Comparison of ENCODE assay signal across 16 mouse cellular contexts in genomic region chr1:180359311-180359710, GRCm38 (mm10). TPM values are rescaled to one million over a fixed set of nuclear protein-coding genes. Genes with fewer than 3 reads are reported as not detected.
A peak's percentile ranks its signal among the peaks of the same experiment; 100 is the strongest.
DNase-seq lines count a peak whose midpoint lies in the region; ATAC-seq and TF ChIP-seq lines count a peak whose summit lies in the region.
"Had no signal": no experiment of that assay in that cellular context is flagged by ENCODE, and none has a peak within 500 bp of the region (broad histone marks: within the 10 kb centered on the region; RNA-seq: fewer than 3 reads in every experiment).

No protein-coding gene starts in this region.

- ATAC-seq in hindbrain, postnatal 0 days, result peak; percentile 8; the same call in 1 of the 2 replicates
- ATAC-seq in hindbrain, embryonic 13.5 days (ENCODE audit: low FRiP score), result no peak
- ATAC-seq in midbrain, embryonic 16.5 days, result no peak

- TF ChIP-seq RAD21 in CH12.LX (IDR thresholded peaks at IDR 0.05; ENCODE audit: low read depth, low read length), result no peak

- 70% methylated on average over 5 of the region's 5 CpGs for WGBS in hindbrain, postnatal 0 days
- WGBS in hindbrain, embryonic 13.5 days, result 85% methylated on average over 5 of the region's 5 CpGs
- WGBS in midbrain, embryonic 16.5 days, result 89% methylated on average over 5 of the region's 5 CpGs

- H3K36me3 ChIP-seq in hindbrain, postnatal 0 days (ENCODE audit: insufficient read depth, low read length), result no peaks in the 10 kb centered on the region
- H3K36me3 ChIP-seq in hindbrain, embryonic 13.5 days, result no peaks in the 10 kb centered on the region
- peaks cover 3 to 48% of the 10 kb centered on the region in 2 experiments for H3K36me3 ChIP-seq in CH12.LX (replicated peaks in 1 of 2; ENCODE audit: control insufficient read depth in 1 of 2, insufficient read depth in 1 of 2, low read length in 1 of 2)
- H3K36me3 ChIP-seq in midbrain, embryonic 16.5 days (ENCODE audit: control insufficient read depth, insufficient read depth, low read length), result no peaks in the 10 kb centered on the region
- H3K36me3 ChIP-seq: embryonic facial prominence, embryonic 12.5 days; hindbrain, embryonic 12.5 days had no signal

- H3K4me3 ChIP-seq in hindbrain, postnatal 0 days (ENCODE audit: low read length), result no peak overlapping the region
- no peak overlapping the region for H3K4me3 ChIP-seq in hindbrain, embryonic 13.5 days
- H3K4me3 ChIP-seq in CH12.LX (replicated peaks in 1 of 3; ENCODE audit: low read depth in 2 of 3, low read length in 2 of 3, poor library complexity in 1 of 3), result no peak overlapping the region
- no peak overlapping the region for H3K4me3 ChIP-seq in midbrain, embryonic 16.5 days (ENCODE audit: low read depth, low read length)
- H3K4me3 ChIP-seq: embryonic facial prominence, embryonic 12.5 days; hindbrain, embryonic 12.5 days had no signal

- 0 out of 2 replicates have a peak, but pooled peaks cover 2% of the 10 kb centered on the region for H3K79me2 ChIP-seq in CH12.LX (replicated peaks; ENCODE audit: control insufficient read depth, extremely low read depth, insufficient read depth, poor library complexity, severe bottlenecking)

- dilution Hi-C loops in CH12.LX (cut with MboI; ENCODE audit: extremely low pct_ligation_motif_present, extremely low pct_unique_long_range_greater_than_20kb, low sequenced_read_pairs), result no loop called here

- in situ Hi-C loops in CH12.LX (cut with MboI; ENCODE audit: low pct_ligation_motif_present, low pct_unique_long_range_greater_than_20kb, low sequenced_read_pairs), result no loop called here

- H3K4me1 ChIP-seq in hindbrain, postnatal 0 days (ENCODE audit: insufficient read depth, low read length), result peaks cover 13% of the 10 kb centered on the region; the same call in 1 of the 2 replicates
- peaks cover 21% of the 10 kb centered on the region for H3K4me1 ChIP-seq in hindbrain, embryonic 13.5 days (replicated peaks)
- peaks cover 48 to 78% of the 10 kb centered on the region in 2 experiments for H3K4me1 ChIP-seq in CH12.LX (ENCODE audit: control insufficient read depth in 1 of 2, insufficient read depth in 2 of 2)
- peaks cover 7% of the 10 kb centered on the region for H3K4me1 ChIP-seq in midbrain, embryonic 16.5 days (ENCODE audit: control insufficient read depth, insufficient read depth, low read length)

- DNase-seq in hindbrain, postnatal 0 days (ENCODE audit: low spot score), result no peak
- DNase-seq in CH12.LX (ENCODE audit: extremely low read depth), result peak; percentile 51
- peak; percentile 84 for DNase-seq in induced T-regulatory cell, adult 2 months (ENCODE audit: low read depth)
- DNase-seq in thymus, postnatal 10 days (ENCODE audit: low spot score in 2 of 2), result peak; percentile 61 to 63
- no peak for DNase-seq in kidney, postnatal 4 days
- DNase-seq in retina, embryonic 14.5 days (ENCODE audit: low spot score), result no peak
- DNase-seq: cerebellum, adult 11 months; kidney, adult 11 months; kidney, postnatal 10 days; layer of hippocampus, adult 9-11 months; liver; lung, adult 18-20 months had no signal

- H3K27me3 ChIP-seq in hindbrain, postnatal 0 days (ENCODE audit: insufficient read depth, low read length), result no peaks in the 10 kb centered on the region
- no peaks in the 10 kb centered on the region for H3K27me3 ChIP-seq in hindbrain, embryonic 13.5 days
- H3K27me3 ChIP-seq in CH12.LX (replicated peaks), result no peaks in the 10 kb centered on the region
- H3K27me3 ChIP-seq in midbrain, embryonic 16.5 days (ENCODE audit: control insufficient read depth, insufficient read depth, low read depth, low read length), result no peaks in the 10 kb centered on the region
- H3K27me3 ChIP-seq: embryonic facial prominence, embryonic 12.5 days; hindbrain, embryonic 12.5 days had no signal

- TF ChIP-seq CTCF in hindbrain, postnatal 0 days (IDR thresholded peaks at IDR 0.05; ENCODE audit: low read depth), result no peak
- no peak for TF ChIP-seq CTCF in CH12.LX (conservative IDR thresholded peaks at IDR 0.05 in 1 of 2, IDR thresholded peaks at IDR 0.05 in 1 of 2; ENCODE audit: low read depth in 2 of 2, low read length in 2 of 2)

- no peak for TF ChIP-seq POLR2A in CH12.LX (IDR thresholded peaks at IDR 0.05; ENCODE audit: low read depth, low read length)

- no peak overlapping the region for H3K4me2 ChIP-seq in hindbrain, postnatal 0 days (ENCODE audit: low read depth, low read length)
- H3K4me2 ChIP-seq in hindbrain, embryonic 13.5 days, result no peak overlapping the region
- H3K4me2 ChIP-seq in CH12.LX (ENCODE audit: insufficient read depth, low read depth, poor library complexity, severe bottlenecking), result no peak overlapping the region
- no peak overlapping the region for H3K4me2 ChIP-seq in midbrain, embryonic 16.5 days (ENCODE audit: low read length)
- H3K4me2 ChIP-seq: embryonic facial prominence, embryonic 12.5 days; hindbrain, embryonic 12.5 days had no signal

- TF ChIP-seq EP300 in CH12.LX (IDR thresholded peaks at IDR 0.05; ENCODE audit: low read length), result no peak

- peak overlapping the region; percentile 26; the same call in 1 of the 2 replicates for H3K27ac ChIP-seq in hindbrain, postnatal 0 days
- H3K27ac ChIP-seq in hindbrain, embryonic 13.5 days, result no peak overlapping the region
- H3K27ac ChIP-seq in CH12.LX (ENCODE audit: insufficient read depth, low read depth), result no peak overlapping the region
- no peak overlapping the region for H3K27ac ChIP-seq in midbrain, embryonic 16.5 days (ENCODE audit: low read length)
- H3K27ac ChIP-seq: embryonic facial prominence, embryonic 12.5 days; hindbrain, embryonic 12.5 days had no signal

- H3K9ac ChIP-seq in hindbrain, postnatal 0 days (replicated peaks; ENCODE audit: low read length), result no peak overlapping the region
- H3K9ac ChIP-seq in hindbrain, embryonic 13.5 days, result no peak overlapping the region
- H3K9ac ChIP-seq in CH12.LX (ENCODE audit: insufficient read depth, low read depth), result no peak overlapping the region
- H3K9ac ChIP-seq in midbrain, embryonic 16.5 days (ENCODE audit: low read depth, low read length), result no peak overlapping the region
- H3K9ac ChIP-seq: embryonic facial prominence, embryonic 12.5 days; hindbrain, embryonic 12.5 days had no signal

- H3K9me3 ChIP-seq in hindbrain, postnatal 0 days (ENCODE audit: low read length), result no peaks in the 10 kb centered on the region
- no peaks in the 10 kb centered on the region for H3K9me3 ChIP-seq in hindbrain, embryonic 13.5 days
- H3K9me3 ChIP-seq in CH12.LX (replicated peaks; ENCODE audit: low read length), result no peaks in the 10 kb centered on the region
- no peaks in the 10 kb centered on the region for H3K9me3 ChIP-seq in midbrain, embryonic 16.5 days (replicated peaks; ENCODE audit: control insufficient read depth, low read length, poor library complexity, severe bottlenecking)
- H3K9me3 ChIP-seq: embryonic facial prominence, embryonic 12.5 days; hindbrain, embryonic 12.5 days had no signal

TF ChIP-seq in CH12.LX, 34 proteins besides CTCF, POLR2A, EP300 and RAD21:
- TF ChIP-seq E2F4 (IDR thresholded peaks at IDR 0.05; ENCODE audit: insufficient replicate concordance, low read depth, low read length) (no peak), RCOR1 (conservative IDR thresholded peaks at IDR 0.05; ENCODE audit: low read depth, low read length) (no peak), UBTF (IDR thresholded peaks at IDR 0.05; ENCODE audit: low read depth, low read length) (no peak), ETS1 (conservative IDR thresholded peaks at IDR 0.05; ENCODE audit: low read depth, low read length) (peak; percentile 91), JUND (conservative IDR thresholded peaks at IDR 0.05; ENCODE audit: low read depth, low read length) (no peak), MAFK (IDR thresholded peaks at IDR 0.05; ENCODE audit: insufficient replicate concordance, low read length) (no peak), GABPA (IDR thresholded peaks at IDR 0.05; ENCODE audit: insufficient replicate concordance, low read depth, low read length) (no peak), NRF1 (IDR thresholded peaks at IDR 0.05; ENCODE audit: low read depth, low read length) (no peak), MEF2A (IDR thresholded peaks at IDR 0.05; ENCODE audit: borderline replicate concordance, low read depth, low read length) (0 out of 2 replicates have a peak, but pooled peaks have one; percentile 19), MAX (IDR thresholded peaks at IDR 0.05; ENCODE audit: low read length) (peak; percentile 65), ZC3H11A (IDR thresholded peaks at IDR 0.05; ENCODE audit: low read depth, low read length) (no peak), TCF12 (IDR thresholded peaks at IDR 0.05; ENCODE audit: low read depth, low read length) (no peak), PAX5 (IDR thresholded peaks at IDR 0.05; ENCODE audit: low read length) (no peak), NELFE (IDR thresholded peaks at IDR 0.05; ENCODE audit: low read depth, low read length) (no peak), BHLHE40 (IDR thresholded peaks at IDR 0.05; ENCODE audit: low read depth, low read length) (peak; percentile 92), SIN3A (IDR thresholded peaks at IDR 0.05; ENCODE audit: low read length) (peak; percentile 20; the same call in 1 of the 2 replicates), ZKSCAN1 (IDR thresholded peaks at IDR 0.05; ENCODE audit: borderline replicate concordance, low read depth, low read length) (no peak), ELF1 (IDR thresholded peaks at IDR 0.05; ENCODE audit: low read depth, low read length) (peak; percentile 31; the same call in 1 of the 2 replicates), USF1 (IDR thresholded peaks at IDR 0.05; ENCODE audit: low read depth, low read length) (peak; percentile 38; the same call in 1 of the 2 replicates), MXI1 (IDR thresholded peaks at IDR 0.05; ENCODE audit: low read depth, low read length) (peak; percentile 43), POLR2AphosphoS2 (IDR thresholded peaks at IDR 0.05; ENCODE audit: low read depth, low read length) (no peak)

RNA-seq across cellular contexts. Expression of gene Itpkb, which starts 29.0 kb away (rescaled TPM):
- total RNA-seq in hindbrain, postnatal 0 days (2014; rRNA removed), result 16.9 and 19.0 TPM in 2 replicates
- 4.1 and 4.8 TPM in 2 replicates for polyA plus RNA-seq in hindbrain, postnatal 0 days (2015; fragmentation: Nextera tagmentation; extraction: Ambion mirVana)
- polyA plus RNA-seq in hindbrain, embryonic 13.5 days (2015; fragmentation: Nextera tagmentation; extraction: Ambion mirVana), result 2.6 and 3.4 TPM in 2 replicates
- 8.4 and 10.6 TPM in 2 replicates for total RNA-seq in CH12.LX (2012; rRNA removed)
- total RNA-seq in CH12.LX (2014; rRNA removed), result 3.9 and 4.2 TPM in 2 replicates
- polyA plus RNA-seq in CH12.LX (2012; ENCODE audit: insufficient read length, low read depth), result 13.5 and 14.4 TPM in 2 replicates
- 2.2 and 2.3 TPM in 2 replicates for polyA plus RNA-seq in midbrain, embryonic 16.5 days (2015; fragmentation: Nextera tagmentation; extraction: Ambion mirVana)

Comparison
In these comparisons a context has a peak if more than half of its experiments do, and no peak if none do; other contexts are left out.
1. DNase-seq: peak in CH12.LX (single experiment), induced T-regulatory cell, adult 2 months (single experiment) and thymus, postnatal 10 days (2 of 2); none in hindbrain, postnatal 0 days (single experiment), kidney, postnatal 4 days (0 of 2) and retina, embryonic 14.5 days (single experiment).